ENCODE assay signal across 10 mouse cellular contexts in genomic region chr14:121996786-121997185, GRCm38 (mm10). TPM values are rescaled to one million over a fixed set of nuclear protein-coding genes. Genes with fewer than 3 reads are reported as not detected.
DNase-seq lines count a peak whose midpoint lies in the region; ATAC-seq and TF ChIP-seq lines count a peak whose summit lies in the region.
"Had no signal": no experiment of that assay in that cellular context is flagged by ENCODE, and none has a peak within 500 bp of the region (broad histone marks: within the 10 kb centered on the region; RNA-seq: fewer than 3 reads in every experiment).

No protein-coding gene starts in this region.

- H3K27ac ChIP-seq in midbrain, embryonic 11.5 days (ENCODE audit: low read depth, low read length), result no peak overlapping the region
- no peak overlapping the region for H3K27ac ChIP-seq in midbrain, postnatal 0 days (ENCODE audit: low read depth, low read length)
- no peak overlapping the region for H3K27ac ChIP-seq in neural tube, embryonic 15.5 days (replicated peaks)
- H3K27ac ChIP-seq: liver, embryonic 13.5 days had no signal

- DNase-seq in midbrain, embryonic 11.5 days (ENCODE audit: low spot score, missing footprints), result peak; percentile 2
- no peak for DNase-seq in midbrain, postnatal 0 days (ENCODE audit: low spot score)
- peak; percentile 68 for DNase-seq in gastrocnemius, adult 18-20 months (ENCODE audit: low spot score)
- DNase-seq in kidney, postnatal 10 days, result peak; percentile 87
- DNase-seq in ovary, postnatal 10 days (ENCODE audit: low spot score), result no peak
- DNase-seq: liver, embryonic 13.5 days had no signal

- H3K27me3 ChIP-seq in midbrain, embryonic 11.5 days (ENCODE audit: control insufficient read depth, insufficient read depth, low read length), result no peaks in the 10 kb centered on the region
- no peaks in the 10 kb centered on the region for H3K27me3 ChIP-seq in midbrain, postnatal 0 days (ENCODE audit: insufficient read depth, low read length)
- no peaks in the 10 kb centered on the region for H3K27me3 ChIP-seq in neural tube, embryonic 15.5 days (replicated peaks)
- H3K27me3 ChIP-seq: liver, embryonic 13.5 days had no signal

- no peaks in the 10 kb centered on the region for H3K9me3 ChIP-seq in midbrain, embryonic 11.5 days (ENCODE audit: control insufficient read depth, low read length)
- H3K9me3 ChIP-seq in midbrain, postnatal 0 days (ENCODE audit: low read length), result no peaks in the 10 kb centered on the region
- no peaks in the 10 kb centered on the region for H3K9me3 ChIP-seq in neural tube, embryonic 15.5 days (replicated peaks)
- H3K9me3 ChIP-seq: liver, embryonic 13.5 days had no signal

- H3K36me3 ChIP-seq in midbrain, embryonic 11.5 days (ENCODE audit: control insufficient read depth, insufficient read depth, low read length), result peaks cover 5% of the 10 kb centered on the region; the same call in 1 of the 2 replicates
- H3K36me3 ChIP-seq in midbrain, postnatal 0 days (ENCODE audit: insufficient read depth, low read length), result no peaks in the 10 kb centered on the region
- peaks cover 10% of the 10 kb centered on the region for H3K36me3 ChIP-seq in neural tube, embryonic 15.5 days

- no peak overlapping the region for H3K4me3 ChIP-seq in midbrain, embryonic 11.5 days (ENCODE audit: low read depth, low read length)
- H3K4me3 ChIP-seq in midbrain, postnatal 0 days (ENCODE audit: low read depth, low read length), result no peak overlapping the region
- H3K4me3 ChIP-seq in neural tube, embryonic 15.5 days (replicated peaks), result no peak overlapping the region
- H3K4me3 ChIP-seq: liver, embryonic 13.5 days had no signal

- no peaks in the 10 kb centered on the region for H3K4me1 ChIP-seq in midbrain, embryonic 11.5 days (ENCODE audit: control insufficient read depth, insufficient read depth, low read length)
- H3K4me1 ChIP-seq in midbrain, postnatal 0 days (ENCODE audit: insufficient read depth, low read length), result no peaks in the 10 kb centered on the region
- no peaks in the 10 kb centered on the region for H3K4me1 ChIP-seq in neural tube, embryonic 15.5 days

- no peak for ATAC-seq in midbrain, embryonic 11.5 days (ENCODE audit: low FRiP score)
- ATAC-seq in midbrain, postnatal 0 days (ENCODE audit: low FRiP score), result no peak
- peak; percentile 24; the same call in 1 of the 2 replicates for ATAC-seq in neutrophil, adult 5-6 weeks (ENCODE audit: extremely low read depth, insufficient number of reproducible peaks, low FRiP score, poor library complexity, severe bottlenecking)
- no peak for ATAC-seq in neural tube, embryonic 15.5 days (ENCODE audit: low FRiP score)
- no peak for ATAC-seq in erythroblast, adult 5-6 weeks (replicated peaks; ENCODE audit: low FRiP score, poor library complexity, severe bottlenecking)

- H3K4me2 ChIP-seq in midbrain, embryonic 11.5 days, result no peak overlapping the region
- H3K4me2 ChIP-seq in midbrain, postnatal 0 days (ENCODE audit: low read depth, low read length, poor library complexity, severe bottlenecking), result no peak overlapping the region
- no peak overlapping the region for H3K4me2 ChIP-seq in neural tube, embryonic 15.5 days
- H3K4me2 ChIP-seq: liver, embryonic 13.5 days had no signal

- no peak for TF ChIP-seq CTCF in midbrain, postnatal 0 days (IDR thresholded peaks at IDR 0.05)

- WGBS in midbrain, embryonic 11.5 days, result 94% methylated on average over 8 of the region's 8 CpGs
- 92% methylated on average over 8 of the region's 8 CpGs for WGBS in midbrain, postnatal 0 days
- 93% methylated on average over 8 of the region's 8 CpGs for WGBS in neural tube, embryonic 15.5 days

- no peak overlapping the region for H3K9ac ChIP-seq in midbrain, embryonic 11.5 days (ENCODE audit: low read length)
- no peak overlapping the region for H3K9ac ChIP-seq in midbrain, postnatal 0 days (replicated peaks; ENCODE audit: low read length, poor library complexity, severe bottlenecking)
- no peak overlapping the region for H3K9ac ChIP-seq in neural tube, embryonic 15.5 days (replicated peaks)
- H3K9ac ChIP-seq: liver, embryonic 13.5 days had no signal

RNA-seq across cellular contexts. Expression of gene Gpr183, which starts 31.8 kb away (rescaled TPM):
- 1.4 and 1.6 TPM in 2 replicates for polyA plus RNA-seq in midbrain, embryonic 11.5 days (2014; fragmentation: Nextera tagmentation; extraction: Ambion mirVana)
- 0.52 and 1.3 TPM in 2 replicates for total RNA-seq in midbrain, postnatal 0 days (2014; rRNA removed)
- polyA plus RNA-seq in midbrain, postnatal 0 days (2015; fragmentation: Nextera tagmentation; extraction: Ambion mirVana), result 0.49 and 0.64 TPM in 2 replicates
- under 1 TPM in 1 of 2 experiments, not detected in 1; 0.40 TPM for total RNA-seq in gastrocnemius, adult 18-20 months (2021)
- total RNA-seq in neutrophil, adult 5-6 weeks (2017), result 73.9 and 74.6 TPM in 2 replicates
- 0.74 and 3.7 TPM in 2 replicates for polyA plus RNA-seq in neural tube, embryonic 15.5 days (2015; fragmentation: Nextera tagmentation; extraction: Ambion mirVana)
- 0.19 and 1.7 TPM in 2 replicates for total RNA-seq in erythroblast, adult 5-6 weeks (2015; ENCODE audit: low replicate concordance)
- 0.98 and 2.3 TPM in 2 replicates for total RNA-seq in erythroblast, adult 5-6 weeks (2017; ENCODE audit: low replicate concordance)

RNA-seq across cellular contexts. Expression of gene Timm8a2, which starts 37.7 kb away (rescaled TPM):
- 0.18 TPM in 1 of 2 replicates, not detected in the other for polyA plus RNA-seq in midbrain, embryonic 11.5 days (2014; fragmentation: Nextera tagmentation; extraction: Ambion mirVana)
- total RNA-seq in midbrain, postnatal 0 days (2014; rRNA removed), result 0.60 TPM in 1 of 2 replicates, not detected in the other
- polyA plus RNA-seq in midbrain, postnatal 0 days (2015; fragmentation: Nextera tagmentation; extraction: Ambion mirVana), result not detected in 2 replicates
- not detected for total RNA-seq in gastrocnemius, adult 18-20 months (2021)
- 1.2 and 2.7 TPM in 2 replicates for total RNA-seq in neutrophil, adult 5-6 weeks (2017)
- polyA plus RNA-seq in neural tube, embryonic 15.5 days (2015; fragmentation: Nextera tagmentation; extraction: Ambion mirVana), result not detected in 2 replicates
- total RNA-seq in erythroblast, adult 5-6 weeks (2015; ENCODE audit: low replicate concordance), result not detected in 2 replicates
- total RNA-seq in erythroblast, adult 5-6 weeks (2017; ENCODE audit: low replicate concordance), result not detected in 2 replicates
- polyA plus RNA-seq: liver, embryonic 13.5 days; stomach, embryonic 14.5 days had no signal

Comparison
In these comparisons a context has a peak if more than half of its experiments do, and no peak if none do; other contexts are left out.
1. DNase-seq: peak in midbrain, embryonic 11.5 days (single experiment), gastrocnemius, adult 18-20 months (single experiment) and kidney, postnatal 10 days (single experiment); none in midbrain, postnatal 0 days (single experiment) and ovary, postnatal 10 days (single experiment).
2. RNA of gene Gpr183, which starts 31.8 kb away (total RNA-seq): 73.9 to 74.6 TPM in neutrophil, adult 5-6 weeks; 0.19 to 2.3 TPM in erythroblast, adult 5-6 weeks, 0.52 to 1.3 TPM in midbrain, postnatal 0 days and 0.40 TPM in gastrocnemius, adult 18-20 months; every median in the first group is over 10 times any median in the second.